Mouse (Mus musculus): ENCODE measurements around the gene Vnn1.

The Vnn1 gene

DNA sequence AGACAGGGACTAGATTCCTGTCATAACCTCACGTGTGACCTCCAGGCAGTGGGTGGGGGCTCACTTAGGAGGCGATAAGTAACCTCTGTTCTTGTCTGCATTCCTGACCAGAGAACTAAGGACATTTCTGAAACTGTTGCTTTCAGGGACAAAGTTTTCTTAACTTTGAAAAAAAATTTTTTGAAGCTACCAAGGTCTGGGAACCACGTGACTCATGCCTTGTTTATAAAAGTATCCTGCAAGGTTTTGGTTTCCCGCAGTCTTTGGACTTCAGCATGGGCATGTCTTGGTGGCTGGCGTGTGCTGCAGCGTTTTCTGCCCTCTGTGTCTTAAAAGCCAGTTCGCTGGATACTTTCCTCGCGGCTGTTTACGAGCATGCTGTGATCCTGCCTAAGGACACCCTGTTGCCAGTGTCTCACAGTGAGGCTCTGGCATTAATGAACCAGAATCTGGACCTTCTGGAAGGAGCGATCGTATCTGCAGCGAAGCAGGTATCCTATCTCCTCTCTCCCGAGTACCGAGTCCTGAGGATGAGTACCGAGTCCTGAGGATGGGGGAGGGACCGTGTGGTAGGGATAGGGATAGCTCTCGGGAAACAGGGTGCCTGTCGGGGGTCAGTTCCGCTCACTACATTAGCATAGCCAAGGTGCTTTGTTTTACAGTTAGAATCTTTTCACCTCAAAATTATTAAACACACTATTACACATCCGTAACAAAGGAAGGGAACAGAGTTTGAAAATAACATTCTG, at the start of gene Vnn1:
Gene Vnn1, plus strand, starts transcription at position 88 of the 749 bp plus-strand sequence.
- in situ Hi-C loops (cut with MboI; ENCODE audit: unreplicated experiment in 2 of 2): no loop called here

- in situ Hi-C loops (cut with MboI; ENCODE audit: unreplicated experiment in 2 of 2): no loop called here
Observed at GRCm38 (mm10) chr10:23851228-23851912, 43.1 kb upstream of the Vnn1 start, which contains the start of gene Vnn3. Gene Vnn3, plus strand, starts transcription at chr10:23851462.

DNA sequence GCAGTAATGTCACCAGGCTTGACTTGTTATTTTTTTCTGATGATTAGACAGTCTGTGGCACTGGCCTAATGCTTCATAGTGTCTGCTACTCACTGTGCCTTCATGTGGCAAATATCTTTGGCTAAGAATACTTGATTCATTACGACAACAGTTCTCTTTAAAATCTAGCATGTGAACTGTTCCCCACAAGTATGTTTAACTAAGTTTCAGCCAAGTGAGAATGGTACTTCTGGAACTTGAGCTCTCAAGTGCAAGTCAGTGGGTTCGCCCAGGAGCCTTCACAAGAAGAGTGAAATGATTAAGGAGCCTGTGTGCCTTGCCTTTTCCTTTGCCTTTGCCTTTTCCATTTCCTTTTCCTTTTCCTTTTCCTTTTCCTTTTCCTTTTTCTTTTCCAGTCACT, 42.4 kb upstream of the Vnn1 start:
- in situ Hi-C loops (cut with MboI; ENCODE audit: unreplicated experiment in 2 of 2): no loop called here

DNA sequence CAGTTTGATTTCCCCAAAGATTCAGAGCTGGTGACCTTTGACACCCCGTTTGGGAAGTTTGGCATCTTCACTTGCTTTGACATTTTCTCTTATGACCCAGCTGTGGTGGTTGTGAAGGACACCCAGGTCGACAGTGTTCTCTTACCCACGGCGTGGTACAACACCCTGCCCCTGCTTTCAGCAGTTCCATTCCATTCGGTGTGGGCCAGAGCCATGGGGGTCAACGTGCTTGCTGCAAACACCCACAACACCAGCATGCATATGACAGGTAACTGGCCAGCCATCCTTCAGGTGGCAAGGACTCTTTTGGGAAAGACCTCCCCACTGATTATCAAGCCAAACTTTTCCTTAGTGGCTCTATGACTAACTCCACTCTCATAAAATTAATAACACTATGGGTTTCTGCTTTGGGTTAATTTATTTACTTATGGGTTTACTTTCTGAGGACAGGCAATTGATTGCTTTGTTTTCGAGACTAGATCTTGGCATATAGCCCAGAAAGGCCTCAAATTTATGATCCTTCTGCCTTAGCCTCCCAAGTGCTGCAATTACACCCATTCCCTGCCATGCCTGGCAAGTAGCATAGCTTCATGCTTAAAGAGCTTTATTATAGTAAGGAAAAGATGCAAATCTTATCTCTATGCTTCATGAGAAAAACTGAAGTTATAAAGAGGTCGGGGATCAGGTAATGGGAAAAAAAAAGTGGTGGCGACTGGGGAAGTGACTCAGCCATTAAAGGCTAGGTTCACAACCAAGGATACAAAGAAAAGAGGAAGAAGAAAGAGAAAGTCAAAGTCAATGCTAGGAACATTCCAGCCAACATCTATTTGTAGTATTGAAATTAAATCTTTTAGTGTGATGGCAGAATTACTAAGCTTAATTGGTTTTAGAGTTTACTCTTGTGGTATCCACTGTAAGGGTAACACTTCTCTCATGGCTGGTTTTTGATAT, 29.9 kb upstream of the Vnn1 start:
- in situ Hi-C loops (cut with MboI; ENCODE audit: unreplicated experiment in 2 of 2): no loop called here

DNA sequence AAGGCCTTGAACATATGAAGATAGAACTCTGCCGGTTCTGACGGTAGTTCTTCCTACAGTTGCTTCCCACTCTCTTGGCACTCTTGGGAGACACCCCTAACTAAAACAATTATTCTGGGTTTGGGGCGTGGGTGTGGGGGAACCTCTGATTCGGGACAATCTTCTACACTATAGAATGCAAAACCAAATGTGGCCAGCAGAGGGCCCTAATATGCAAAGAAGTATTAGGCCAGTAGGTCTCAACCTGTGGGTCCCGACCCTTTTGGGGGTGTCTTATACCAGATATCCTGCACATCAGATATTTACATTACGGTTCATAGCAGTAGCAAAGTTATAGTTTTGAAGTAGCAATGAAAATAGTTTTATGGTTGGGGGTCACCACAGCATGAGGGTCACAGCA, 13.8 kb upstream of the Vnn1 start:
- in situ Hi-C loops (cut with MboI; ENCODE audit: unreplicated experiment in 2 of 2): no loop called here

- in situ Hi-C loops (cut with MboI; ENCODE audit: unreplicated experiment in 2 of 2): no loop called here
Observed at GRCm38 (mm10) chr10:23884910-23885309, 9.6 kb upstream of the Vnn1 start.

DNA sequence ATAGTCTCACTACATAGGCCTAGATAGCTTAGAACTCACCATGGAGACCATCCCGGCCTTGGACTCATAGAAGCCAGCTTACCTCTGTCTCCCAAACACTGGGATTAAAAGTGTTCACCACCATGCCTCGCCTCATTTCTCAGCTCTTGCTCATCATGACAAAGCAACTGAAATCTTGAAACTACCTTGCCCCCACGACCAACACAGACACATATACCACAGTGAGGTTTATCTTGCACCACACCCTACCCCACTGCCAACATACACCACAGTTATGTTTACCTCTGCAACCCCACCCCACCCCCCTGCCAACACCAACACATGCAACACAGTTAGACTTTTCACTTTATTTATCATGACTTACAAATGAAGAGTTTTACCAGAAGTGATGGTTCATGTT, 8.4 kb upstream of the Vnn1 start:
- in situ Hi-C loops (cut with MboI; ENCODE audit: unreplicated experiment in 2 of 2): no loop called here

GRCm38 (mm10) chr10:23892987-23893386, 1.5 kb upstream of the Vnn1 start:
- in situ Hi-C loops (cut with MboI; ENCODE audit: unreplicated experiment in 2 of 2): no loop called here

- in situ Hi-C loops (cut with MboI; ENCODE audit: unreplicated experiment in 2 of 2): no loop called here
Observed at GRCm38 (mm10) chr10:23895376-23895775, 888 bp downstream of the Vnn1 start.

DNA sequence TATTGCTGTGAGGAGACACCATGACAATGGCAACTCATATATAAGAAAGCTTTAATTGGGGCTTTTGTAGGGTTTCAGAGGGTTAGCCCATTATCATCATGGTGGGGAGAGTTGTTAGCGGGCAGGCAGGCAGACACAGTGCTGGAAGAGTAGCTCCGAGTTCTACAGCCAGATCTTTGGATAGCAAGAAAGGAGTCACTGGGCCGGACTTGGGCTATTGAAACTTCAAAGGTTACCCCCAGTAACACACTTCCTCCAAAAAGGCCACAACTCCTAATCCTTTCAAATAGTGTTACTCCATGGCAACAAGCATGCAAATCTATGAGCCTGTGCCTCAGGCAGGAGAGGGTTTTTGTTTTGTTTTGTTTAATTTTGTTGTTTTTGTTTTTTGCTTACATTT, 6.6 kb downstream of the Vnn1 start:
- in situ Hi-C loops (cut with MboI; ENCODE audit: unreplicated experiment in 2 of 2): no loop called here

GRCm38 (mm10) chr10:23905661-23906060, 11.2 kb downstream of the Vnn1 start:
- in situ Hi-C loops (cut with MboI; ENCODE audit: unreplicated experiment in 2 of 2): no loop called here

DNA sequence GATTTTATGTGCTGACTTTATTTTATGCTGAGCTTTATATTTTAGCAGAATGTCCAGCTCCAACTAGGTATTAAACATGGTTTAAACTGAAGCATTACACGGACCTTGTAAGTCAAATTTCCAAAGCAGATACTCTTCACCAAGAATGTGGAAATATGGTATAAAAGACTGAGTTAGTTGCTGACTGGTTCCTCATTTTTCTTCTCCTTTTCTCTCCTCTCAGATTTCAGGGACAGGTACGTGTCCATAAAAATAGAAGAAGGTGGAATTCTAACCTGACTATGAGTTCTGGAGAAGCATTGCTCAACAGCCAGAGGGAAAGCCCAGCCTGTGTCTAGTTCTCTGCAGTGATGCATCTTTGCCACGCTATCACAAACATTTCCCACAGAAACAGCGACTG, 25.6 kb downstream of the Vnn1 start, which contains the start of gene Taar1:
Gene Taar1, plus strand, starts transcription at position 301 of the 400 bp plus-strand sequence.
- in situ Hi-C loops (cut with MboI; ENCODE audit: unreplicated experiment in 2 of 2): no loop called here

DNA sequence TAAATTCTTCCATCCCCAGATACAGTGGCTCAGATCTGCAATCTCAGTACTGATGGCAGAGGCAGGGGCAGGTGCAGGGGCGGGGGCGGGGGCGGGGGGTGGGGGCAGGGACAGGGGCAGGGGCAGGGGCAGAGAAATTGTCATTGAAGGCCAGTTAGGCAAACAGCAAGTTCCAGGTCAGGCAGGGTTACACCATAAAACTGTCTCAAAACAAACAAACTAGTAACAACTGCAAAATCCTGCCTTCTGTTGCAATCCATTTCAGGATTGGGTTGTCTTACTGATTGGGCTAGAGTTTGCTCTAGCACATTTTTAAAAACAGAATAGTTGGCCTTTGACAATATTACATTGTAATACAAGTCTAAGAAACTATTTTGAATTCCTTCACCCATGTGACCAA, 28.0 kb downstream of the Vnn1 start:
- in situ Hi-C loops (cut with MboI; ENCODE audit: unreplicated experiment in 2 of 2): no loop called here

- in situ Hi-C loops (cut with MboI; ENCODE audit: unreplicated experiment in 2 of 2): no loop called here
Observed at GRCm38 (mm10) chr10:23923941-23924340, 29.5 kb downstream of the Vnn1 start.

GRCm38 (mm10) chr10:23937613-23938012, 43.1 kb downstream of the Vnn1 start:
- in situ Hi-C loops (cut with MboI; ENCODE audit: unreplicated experiment in 2 of 2): no loop called here

- in situ Hi-C loops (cut with MboI; ENCODE audit: unreplicated experiment in 2 of 2): no loop called here
Observed at GRCm38 (mm10) chr10:23938312-23938711, 43.8 kb downstream of the Vnn1 start, which contains the start of gene Taar2. Gene Taar2, plus strand, starts transcription at chr10:23938572.

DNA sequence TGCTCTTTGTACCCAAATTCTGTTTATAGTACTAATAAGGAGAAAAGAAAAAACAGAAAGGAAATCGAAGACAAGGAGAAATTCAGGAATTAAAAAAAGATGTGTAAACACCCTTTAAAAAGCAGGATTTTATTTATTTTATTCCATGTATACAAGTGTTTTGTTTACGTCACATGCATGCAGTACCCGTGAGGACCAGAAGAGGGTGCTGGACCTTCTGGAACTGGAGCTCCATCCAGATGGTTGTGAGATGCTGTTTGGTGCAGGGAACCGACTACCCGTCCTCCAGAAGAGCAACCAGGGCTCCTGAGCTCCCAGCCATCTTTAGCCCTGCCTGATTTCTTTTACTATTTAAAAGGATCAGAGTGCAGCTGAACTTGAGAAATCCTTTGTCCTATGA, 48.0 kb downstream of the Vnn1 start:
- in situ Hi-C loops (cut with MboI; ENCODE audit: unreplicated experiment in 2 of 2): no loop called here

DNA sequence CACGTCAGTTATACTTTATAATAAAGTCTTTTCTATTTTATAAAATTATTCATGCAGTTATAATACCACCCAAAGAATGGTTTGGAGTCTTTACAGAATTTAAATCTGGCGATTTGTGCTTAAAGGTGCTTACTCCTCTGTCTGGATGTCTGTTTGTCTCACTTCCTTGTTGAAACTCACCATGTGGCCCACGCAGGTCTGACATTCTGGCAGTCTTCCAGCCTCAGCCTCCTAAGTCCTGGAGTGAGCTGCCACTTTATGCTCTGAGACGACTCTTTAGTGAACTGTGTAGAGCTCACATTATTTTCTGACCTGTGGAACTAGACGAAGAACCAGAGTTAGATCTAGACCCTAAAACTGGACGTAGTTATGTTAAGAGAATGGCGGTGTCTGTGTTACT, 53.5 kb downstream of the Vnn1 start:
- in situ Hi-C loops (cut with MboI; ENCODE audit: unreplicated experiment in 2 of 2): no loop called here

- in situ Hi-C loops (cut with MboI; ENCODE audit: unreplicated experiment in 2 of 2): no loop called here
Observed at GRCm38 (mm10) chr10:23949508-23950005, 55.1 kb downstream of the Vnn1 start, which contains the start of gene Taar3. Gene Taar3, plus strand, starts transcription at chr10:23949558.

- in situ Hi-C loops (cut with MboI; ENCODE audit: unreplicated experiment in 2 of 2): no loop called here
Observed at GRCm38 (mm10) chr10:23951714-23952113, 57.2 kb downstream of the Vnn1 start.

All from v-Abl transformed pro-B cells (cell line).